Mouse (Mus musculus) ES-E14 (cell line): Measurements from ENCODE around the gene Slit1. TPM values are rescaled to one million over a fixed set of nuclear protein-coding genes. Genes with fewer than 3 reads are reported as not detected.

Source experiments
- DNase-seq: peaks from one replicate; pipeline ENCODE4 v3.0.0-alpha.2; 2013; ENCODE audit warnings: low read depth, low spot score
- H3K27ac ChIP-seq: 2 replicates; pipeline ENCODE4 v1.5.1; 2012; ENCODE audit warnings: low read depth, mild to moderate bottlenecking, low read length, moderate library complexity, mixed read lengths; ENCODE audit not compliant: poor library complexity, insufficient read depth, severe bottlenecking
- H3K36me3 ChIP-seq: 2 replicates; pipeline ENCODE4 v1.6.1; 2012; ENCODE audit warnings: mild to moderate bottlenecking, low read length, moderate library complexity, mixed read lengths; ENCODE audit not compliant: control insufficient read depth, poor library complexity, insufficient read depth, severe bottlenecking
- H3K4me1 ChIP-seq, 2 experiments: fragments of 150-350 bp in 1 of 2; sonication (generic) in 1 of 2; 2 replicates each; pipeline ENCODE4 v1.6.1; 2012; ENCODE audit warnings: low read length in 2 of 2, mild to moderate bottlenecking in 1 of 2, mixed read lengths in 1 of 2; ENCODE audit not compliant: control insufficient read depth in 2 of 2, insufficient read depth in 2 of 2, poor library complexity in 1 of 2
- H3K4me3 ChIP-seq, 2 experiments: fragments of 150-350 bp in 1 of 2; sonication (generic) in 1 of 2; 2 replicates each; pipeline ENCODE4 v1.5.1; 2012; ENCODE audit warnings: low read length in 2 of 2, low read depth in 1 of 2, mild to moderate bottlenecking in 1 of 2, mixed read lengths in 1 of 2; ENCODE audit not compliant: insufficient read depth in 1 of 2, poor library complexity in 1 of 2, severe bottlenecking in 1 of 2
- H3K9ac ChIP-seq: 2 replicates; pipeline ENCODE4 v1.6.1; 2012; ENCODE audit warnings: low read depth, mild to moderate bottlenecking, low read length, mixed read lengths; ENCODE audit not compliant: poor library complexity, insufficient read depth, severe bottlenecking
- H3K9me3 ChIP-seq: fragments of 150-350 bp; sonication (generic); 2 replicates; pipeline ENCODE4 v1.6.1; 2012; ENCODE audit warnings: low read depth, mild to moderate bottlenecking, low read length; ENCODE audit not compliant: control insufficient read depth, insufficient read depth
- CHD2 ChIP-seq: IDR thresholded peaks from 2 replicates; pipeline ENCODE4 v1.6.1; 2014; ENCODE audit warnings: mild to moderate bottlenecking, low read depth, low read length, inconsistent platforms
- HCFC1 ChIP-seq: IDR thresholded peaks from 2 replicates; pipeline ENCODE4 v1.6.1; 2012; ENCODE audit warnings: low read length, inconsistent platforms, borderline replicate concordance; ENCODE audit not compliant: insufficient read depth
- MAFK ChIP-seq: IDR thresholded peaks from 2 replicates; pipeline ENCODE4 v1.6.1; 2014; ENCODE audit warnings: mild to moderate bottlenecking, low read depth, low read length, inconsistent platforms; ENCODE audit not compliant: insufficient read depth
- ZC3H11A ChIP-seq: IDR thresholded peaks from 2 replicates; pipeline ENCODE4 v1.6.1; 2012; ENCODE audit warnings: low read depth, mild to moderate bottlenecking, inconsistent platforms, low read length, borderline replicate concordance
- ZNF384 ChIP-seq: IDR thresholded peaks from 2 replicates; pipeline ENCODE4 v1.6.1; 2012; ENCODE audit warnings: low read depth, low read length, inconsistent platforms
- in situ Hi-C, 2 experiments: fragments of 600-800 bp; cut with MboI; formaldehyde crosslinking; loops; one replicate each; pipeline ENCODE4 v1.15.1; 2025; ENCODE audit warnings: low sequenced_read_pairs in 2 of 2, inconsistent platforms in 1 of 2; ENCODE audit not compliant: unreplicated experiment in 2 of 2
- total RNA-seq: library from RNA; depleted of rRNA; stranded (reverse); fragments of 300-350 nt; gene quantifications from 2 replicates; pipeline ENCODE4 v1.2.3, GENCODE M21; 2012; rRNA removed

The Slit1 gene
- total RNA-seq, 1 experiment = 1.4 TPM

GRCm38 (mm10) chr19:41558891-41559486, 184.5 kb downstream of the Slit1 start:
- no peaks in the 10 kb centered on the region for H3K9me3 ChIP-seq
- in situ Hi-C loops = no loop called here
- H3K4me1 ChIP-seq = no peaks in the 10 kb centered on the region
- H3K36me3 ChIP-seq = peaks cover 6% of the 10 kb centered on the region
- no peak overlapping the region for H3K4me3 ChIP-seq
- H3K27ac ChIP-seq = no peak overlapping the region
- TF ChIP-seq MAFK (no peak), CHD2 (no peak), ZNF384 (no peak), ZC3H11A (no peak), HCFC1 (no peak)
- no peak overlapping the region for H3K9ac ChIP-seq
- no peak for DNase-seq

GRCm38 (mm10) chr19:41557491-41557890, 186.0 kb downstream of the Slit1 start:
- Histone ChIP-seq H3K36me3 (peaks cover 7% of the 10 kb centered on the region), H3K4me1 (no peaks in the 10 kb centered on the region), H3K9ac (no peak overlapping the region), H3K27ac (no peak overlapping the region), H3K4me3 (no peak overlapping the region), H3K9me3 (no peaks in the 10 kb centered on the region)
- no peak for DNase-seq
- TF ChIP-seq ZNF384 (no peak), CHD2 (no peak), ZC3H11A (no peak), HCFC1 (no peak), MAFK (no peak)
- in situ Hi-C loops = no loop called here

- Histone ChIP-seq H3K27ac (no peak overlapping the region), H3K36me3 (peaks cover 9% of the 10 kb centered on the region), H3K9ac (no peak overlapping the region), H3K4me1 (no peaks in the 10 kb centered on the region), H3K4me3 (no peak overlapping the region), H3K9me3 (no peaks in the 10 kb centered on the region)
- in situ Hi-C loops = no loop called here
- no peak for DNase-seq
- TF ChIP-seq ZNF384 = no peak
- TF ChIP-seq MAFK = no peak
Measured at GRCm38 (mm10) chr19:41556981-41557380, 186.5 kb downstream of the Slit1 start.

Other genes starting within 250 kb of the Slit1 start
- gene Gm340, start 161.3 kb downstream of the Slit1 start, total RNA-seq = 23.2 and 25.5 TPM in 2 replicates
- 31.7 and 32.5 TPM in 2 replicates for gene Arhgap19, start 58.4 kb upstream of the Slit1 start, total RNA-seq
- 2.5 and 3.5 TPM in 2 replicates for gene Frat1, start 86.3 kb upstream of the Slit1 start, total RNA-seq
- 4.5 and 7.0 TPM in 2 replicates for gene Frat2, start 104.5 kb upstream of the Slit1 start, total RNA-seq
- 48.6 and 55.6 TPM in 2 replicates for gene Rrp12, start 152.5 kb upstream of the Slit1 start, total RNA-seq
- gene Pgam1, start 168.3 kb upstream of the Slit1 start, total RNA-seq = 762 and 881 TPM in 2 replicates
- 45.2 and 48.2 TPM in 2 replicates for gene Exosc1, start 189.8 kb upstream of the Slit1 start, total RNA-seq
- 62.7 and 73.7 TPM in 2 replicates for gene Zdhhc16, start 189.8 kb upstream of the Slit1 start, total RNA-seq
- 59.6 and 91.5 TPM in 2 replicates for gene Mms19, start 237.5 kb upstream of the Slit1 start, total RNA-seq
- 14.4 and 18.2 TPM in 2 replicates for gene Ubtd1, start 238.1 kb upstream of the Slit1 start, total RNA-seq